Mouse (Mus musculus): ENCODE measurements around the gene Asic2. TPM values are rescaled to one million over a fixed set of nuclear protein-coding genes. Genes with fewer than 3 reads are reported as not detected.

Gene Asic2
- polyA plus RNA-seq, 1 experiment from 2014 or later, result not detected

DNA sequence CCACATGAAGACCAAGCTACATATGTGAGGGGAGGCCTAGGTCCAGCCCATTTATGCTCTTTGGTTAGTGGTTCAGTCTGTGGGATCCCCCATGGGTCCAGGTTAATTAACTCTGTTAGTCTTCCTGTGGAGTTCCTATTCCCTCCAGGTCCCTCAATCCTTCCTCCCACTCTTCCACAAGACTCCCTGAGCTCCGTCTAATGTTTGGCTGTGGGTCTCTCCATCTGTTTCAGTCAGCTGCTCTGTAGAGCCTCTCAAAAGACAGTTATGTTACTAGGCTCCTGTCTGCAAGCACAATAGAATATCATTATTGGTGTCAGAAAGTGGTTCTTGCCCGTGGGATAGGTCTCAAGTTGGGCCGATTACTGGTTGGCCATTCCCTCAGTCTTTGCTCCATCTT, 1072.4 kb downstream of the Asic2 start:
- TF ChIP-seq CTCF (IDR thresholded peaks at IDR 0.05; ENCODE audit: low read depth) (no peak), EP300 (IDR thresholded peaks at IDR 0.05; ENCODE audit: low read depth) (no peak)
- H3K4me2 ChIP-seq (ENCODE audit: low read depth, low read length), result no peak overlapping the region
- H3K4me3 ChIP-seq (ENCODE audit: low read depth, low read length), result no peak overlapping the region
- H3K36me3 ChIP-seq (replicated peaks; ENCODE audit: insufficient read depth, low read length), result no peaks in the 10 kb centered on the region
- H3K9ac ChIP-seq (replicated peaks), result no peak overlapping the region
- H3K27ac ChIP-seq (ENCODE audit: low read depth), result no peak overlapping the region
- H3K4me1 ChIP-seq (ENCODE audit: insufficient read depth), result no peaks in the 10 kb centered on the region
- 78% methylated on average over 3 of the region's 3 CpGs for WGBS (ENCODE audit: insufficient replicate concordance)
- no peak for ATAC-seq
- H3K9me3 ChIP-seq (ENCODE audit: low read length), result no peaks in the 10 kb centered on the region
- DNase-seq, result no peak
- peaks cover 4% of the 10 kb centered on the region; the same call in 1 of the 2 replicates for H3K27me3 ChIP-seq (ENCODE audit: insufficient read depth, low read length)

DNA sequence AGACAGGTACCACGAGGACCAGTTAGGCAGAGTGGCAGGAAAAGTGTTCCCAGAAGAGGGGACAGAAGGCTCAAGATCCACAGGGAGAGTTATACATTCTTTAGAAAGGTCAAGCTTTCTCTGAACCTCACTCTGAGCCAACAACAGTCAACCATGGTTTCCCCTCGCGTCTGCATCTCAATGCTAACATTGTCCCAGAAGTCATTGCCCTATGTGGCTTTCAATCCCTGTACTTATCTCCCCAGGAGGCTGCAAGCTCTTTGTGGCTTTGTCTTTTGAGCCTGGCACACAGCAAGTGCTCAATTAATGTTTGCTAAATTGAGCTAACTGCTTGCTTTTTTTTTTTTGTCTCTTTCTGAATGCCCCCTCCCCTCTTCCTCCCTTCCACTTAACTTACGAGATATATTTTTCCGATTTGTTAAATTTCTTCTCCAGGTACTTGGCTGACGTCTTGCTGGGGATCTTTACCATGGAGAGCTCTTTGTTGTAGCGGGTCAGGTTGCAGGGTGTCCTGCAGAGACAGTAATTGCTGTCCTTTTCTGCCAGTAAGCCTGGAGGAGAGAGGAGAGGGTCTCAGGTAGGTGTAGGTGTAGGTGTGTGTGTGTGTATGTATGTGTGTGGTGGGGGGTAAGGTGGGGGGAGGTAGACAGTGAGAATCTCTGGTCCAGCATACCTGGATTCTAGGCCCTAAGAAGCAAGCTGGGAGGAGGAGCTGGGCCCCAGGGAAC, 1078.8 kb downstream of the Asic2 start:
- no peaks in the 10 kb centered on the region for H3K36me3 ChIP-seq (replicated peaks; ENCODE audit: insufficient read depth, low read length)
- TF ChIP-seq CTCF (IDR thresholded peaks at IDR 0.05; ENCODE audit: low read depth) (no peak), EP300 (IDR thresholded peaks at IDR 0.05; ENCODE audit: low read depth) (no peak)
- no peak overlapping the region for H3K9ac ChIP-seq (replicated peaks)
- DNase-seq, result no peak
- H3K27ac ChIP-seq (ENCODE audit: low read depth), result no peak overlapping the region
- H3K27me3 ChIP-seq (ENCODE audit: insufficient read depth, low read length), result peaks cover 9% of the 10 kb centered on the region
- ATAC-seq, result no peak
- no peak overlapping the region for H3K4me3 ChIP-seq (ENCODE audit: low read depth, low read length)
- 16% methylated on average over 7 of the region's 7 CpGs for WGBS (ENCODE audit: insufficient replicate concordance)
- H3K4me2 ChIP-seq (ENCODE audit: low read depth, low read length), result no peak overlapping the region
- H3K4me1 ChIP-seq (ENCODE audit: insufficient read depth), result no peaks in the 10 kb centered on the region
- H3K9me3 ChIP-seq (ENCODE audit: low read length), result no peaks in the 10 kb centered on the region

DNA sequence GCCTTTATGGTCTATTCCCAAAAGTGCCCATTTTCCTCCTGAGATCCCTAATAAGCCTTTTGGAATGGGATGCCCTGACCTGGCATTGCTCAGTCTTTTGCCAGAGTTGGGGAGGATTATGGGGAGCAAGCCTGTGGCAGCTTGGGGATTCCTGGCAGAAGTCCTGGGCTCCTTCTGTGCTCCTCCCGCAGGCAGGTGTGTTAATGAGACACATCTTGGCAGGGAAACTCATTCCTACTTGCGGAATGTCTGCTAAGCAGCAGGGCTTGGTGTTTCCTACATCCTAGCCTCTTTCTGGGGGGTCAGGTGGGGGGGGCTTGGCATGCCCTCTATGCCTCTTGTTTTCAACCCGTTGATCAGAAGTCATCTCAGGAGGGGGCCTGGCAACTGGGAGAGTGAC, 1081.2 kb downstream of the Asic2 start:
- TF ChIP-seq EP300 (IDR thresholded peaks at IDR 0.05; ENCODE audit: low read depth) (no peak), CTCF (IDR thresholded peaks at IDR 0.05; ENCODE audit: low read depth) (no peak)
- Histone ChIP-seq H3K4me1 (ENCODE audit: insufficient read depth) (no peaks in the 10 kb centered on the region), H3K9me3 (ENCODE audit: low read length) (no peaks in the 10 kb centered on the region), H3K36me3 (replicated peaks; ENCODE audit: insufficient read depth, low read length) (no peaks in the 10 kb centered on the region), H3K4me3 (ENCODE audit: low read depth, low read length) (no peak overlapping the region), H3K9ac (replicated peaks) (no peak overlapping the region), H3K4me2 (ENCODE audit: low read depth, low read length) (no peak overlapping the region), H3K27ac (ENCODE audit: low read depth) (no peak overlapping the region), H3K27me3 (ENCODE audit: insufficient read depth, low read length) (peaks cover 7% of the 10 kb centered on the region)
- ATAC-seq (no peak), DNase-seq (no peak)
- WGBS (ENCODE audit: insufficient replicate concordance), result 67% methylated on average over 3 of the region's 3 CpGs

DNA sequence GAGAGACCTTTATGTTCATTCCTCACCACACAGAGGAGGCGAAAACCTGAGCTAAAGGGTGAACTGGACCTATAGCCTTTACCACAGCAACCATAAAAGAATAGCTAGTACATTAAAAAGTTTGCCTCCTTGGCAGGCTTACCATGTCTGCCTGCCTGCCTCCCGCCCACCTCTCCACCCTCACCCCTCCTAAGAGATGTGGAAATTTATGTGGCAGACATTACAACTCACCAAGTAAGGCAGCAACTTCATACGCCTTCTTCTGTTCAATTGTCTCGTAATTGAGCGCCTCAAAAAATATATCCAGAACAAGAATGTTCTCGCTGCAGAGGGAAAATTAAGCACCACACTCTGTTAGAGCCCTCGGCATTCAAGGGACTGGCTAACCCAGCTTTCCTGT, 1081.9 kb downstream of the Asic2 start:
- WGBS (ENCODE audit: insufficient replicate concordance), result 76% methylated on average over 7 of the region's 7 CpGs
- H3K4me3 ChIP-seq (ENCODE audit: low read depth, low read length), result no peak overlapping the region
- ATAC-seq (no peak), DNase-seq (no peak)
- no peak overlapping the region for H3K27ac ChIP-seq (ENCODE audit: low read depth)
- H3K4me1 ChIP-seq (ENCODE audit: insufficient read depth), result no peaks in the 10 kb centered on the region
- no peak overlapping the region for H3K9ac ChIP-seq (replicated peaks)
- no peaks in the 10 kb centered on the region for H3K9me3 ChIP-seq (ENCODE audit: low read length)
- no peak overlapping the region for H3K4me2 ChIP-seq (ENCODE audit: low read depth, low read length)
- no peak for TF ChIP-seq CTCF (IDR thresholded peaks at IDR 0.05; ENCODE audit: low read depth)
- TF ChIP-seq EP300 (IDR thresholded peaks at IDR 0.05; ENCODE audit: low read depth), result no peak
- H3K27me3 ChIP-seq (ENCODE audit: insufficient read depth, low read length), result peaks cover 5% of the 10 kb centered on the region; the same call in 1 of the 2 replicates
- no peaks in the 10 kb centered on the region for H3K36me3 ChIP-seq (replicated peaks; ENCODE audit: insufficient read depth, low read length)

DNA sequence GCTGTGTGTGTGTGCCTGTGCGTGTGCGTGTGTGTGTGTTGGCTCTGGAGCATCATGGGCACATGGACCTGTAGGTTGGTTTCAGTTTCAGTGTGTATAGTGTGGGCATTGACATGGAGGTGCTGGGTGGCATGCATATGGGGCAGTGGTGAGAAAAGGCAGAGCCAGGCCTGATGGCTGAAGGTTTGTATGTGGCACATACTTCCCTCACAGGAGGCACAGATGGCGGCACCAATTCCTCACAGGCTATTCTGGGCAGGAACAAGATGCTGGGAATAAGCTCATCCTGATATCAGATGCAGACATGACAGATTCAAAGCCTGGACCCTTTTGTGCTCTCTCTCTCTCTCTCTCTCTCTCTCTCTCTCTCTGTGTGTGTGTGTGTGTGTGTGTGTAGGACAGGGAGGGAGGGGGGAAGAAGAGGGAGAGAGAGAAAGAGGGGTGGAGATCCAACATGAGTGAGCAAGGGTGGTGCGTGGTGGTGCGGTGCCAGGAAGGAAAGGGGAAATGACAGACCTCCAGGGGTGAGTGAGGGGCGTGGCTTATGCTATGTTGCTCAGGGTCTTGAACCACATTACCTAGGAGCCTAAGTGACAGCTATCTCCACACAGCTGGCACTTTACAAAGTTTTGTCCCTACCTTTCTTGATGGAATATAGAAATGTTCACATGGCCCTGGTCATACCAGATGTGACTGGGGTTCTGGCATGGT, 1083.6 kb downstream of the Asic2 start:
- Histone ChIP-seq H3K27ac (ENCODE audit: low read depth) (no peak overlapping the region), H3K27me3 (ENCODE audit: insufficient read depth, low read length) (peaks cover 3% of the 10 kb centered on the region; the same call in 1 of the 2 replicates), H3K4me2 (ENCODE audit: low read depth, low read length) (no peak overlapping the region), H3K9ac (replicated peaks) (no peak overlapping the region), H3K4me3 (ENCODE audit: low read depth, low read length) (no peak overlapping the region), H3K36me3 (replicated peaks; ENCODE audit: insufficient read depth, low read length) (no peaks in the 10 kb centered on the region), H3K9me3 (ENCODE audit: low read length) (no peaks in the 10 kb centered on the region), H3K4me1 (ENCODE audit: insufficient read depth) (no peaks in the 10 kb centered on the region)
- 52% methylated on average over 6 of the region's 6 CpGs for WGBS (ENCODE audit: insufficient replicate concordance)
- ATAC-seq (no peak), DNase-seq (no peak)
- TF ChIP-seq EP300 (IDR thresholded peaks at IDR 0.05; ENCODE audit: low read depth) (no peak), CTCF (IDR thresholded peaks at IDR 0.05; ENCODE audit: low read depth) (no peak)

DNA sequence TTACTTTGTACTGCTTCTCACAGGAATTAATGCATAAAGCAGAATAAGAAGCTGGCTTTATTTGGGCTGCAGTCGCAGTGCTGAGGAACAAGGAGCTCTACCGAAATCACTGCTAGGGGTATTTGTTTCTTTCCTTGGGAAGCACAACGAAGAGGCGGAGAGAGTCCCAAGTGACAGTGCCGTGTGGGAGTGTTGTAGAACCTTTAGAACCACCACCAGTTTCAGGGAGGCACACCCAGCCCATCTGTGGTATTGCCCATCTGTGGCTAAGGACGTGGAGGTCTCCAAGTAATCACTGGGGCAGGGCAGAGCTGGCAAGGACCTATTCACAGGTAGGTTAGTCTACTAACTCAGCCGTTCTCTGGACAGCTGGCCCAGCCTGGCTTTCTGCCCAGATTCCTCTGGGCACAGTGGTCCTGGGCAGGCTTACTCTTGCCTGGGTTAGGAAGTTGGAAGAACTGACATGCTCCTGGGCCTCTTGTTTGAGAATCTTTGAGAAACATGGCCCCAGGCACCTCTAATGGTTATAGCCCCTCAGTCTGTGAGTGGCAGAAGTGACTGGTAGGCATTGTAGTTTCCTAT, 1085.9 kb downstream of the Asic2 start:
- WGBS (ENCODE audit: insufficient replicate concordance), result 76% methylated on average over 7 of the region's 7 CpGs
- H3K4me3 ChIP-seq (ENCODE audit: low read depth, low read length), result no peak overlapping the region
- no peaks in the 10 kb centered on the region for H3K4me1 ChIP-seq (ENCODE audit: insufficient read depth)
- no peak overlapping the region for H3K4me2 ChIP-seq (ENCODE audit: low read depth, low read length)
- no peaks in the 10 kb centered on the region for H3K27me3 ChIP-seq (ENCODE audit: insufficient read depth, low read length)
- TF ChIP-seq EP300 (IDR thresholded peaks at IDR 0.05; ENCODE audit: low read depth), result no peak
- TF ChIP-seq CTCF (IDR thresholded peaks at IDR 0.05; ENCODE audit: low read depth), result no peak
- H3K36me3 ChIP-seq (replicated peaks; ENCODE audit: insufficient read depth, low read length), result no peaks in the 10 kb centered on the region
- no peaks in the 10 kb centered on the region for H3K9me3 ChIP-seq (ENCODE audit: low read length)
- DNase-seq, result no peak
- no peak for ATAC-seq
- H3K9ac ChIP-seq (replicated peaks), result no peak overlapping the region
- H3K27ac ChIP-seq (ENCODE audit: low read depth), result no peak overlapping the region
